Mouse (Mus musculus): ENCODE measurements around the gene Fkbp5.

DNA sequence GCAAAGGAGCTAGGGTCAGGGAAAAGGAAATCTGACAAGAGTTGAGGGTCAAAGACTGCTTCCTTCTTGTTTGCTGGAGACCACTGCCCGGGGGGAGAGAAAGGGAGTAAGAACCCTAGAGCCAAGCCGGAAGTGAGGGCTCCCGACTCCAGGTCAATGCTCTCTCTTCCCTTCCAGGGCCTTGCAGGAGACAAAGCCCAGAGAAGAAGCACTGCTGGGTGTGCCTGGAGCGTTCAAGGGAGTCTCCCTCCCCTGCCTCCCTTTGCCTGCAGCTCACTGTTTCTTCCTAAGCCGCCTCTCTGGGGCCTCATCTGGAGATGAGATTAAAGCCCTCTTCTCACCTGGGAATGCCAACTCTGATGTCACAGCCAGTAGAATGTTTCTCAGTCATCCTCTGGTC lies 10.4 kb downstream of the Fkbp5 start:
- TF ChIP-seq CTCF (conservative IDR thresholded peaks at IDR 0.05; ENCODE audit: low read length) (no peak), POU5F1 (IDR thresholded peaks at IDR 0.05; ENCODE audit: borderline replicate concordance, low read length) (no peak), NANOG (IDR thresholded peaks at IDR 0.05; ENCODE audit: borderline replicate concordance, low read length) (no peak)

Measured in E14TG2a.4 (cell line).